Comparison of ENCODE assay signal across 9 mouse cellular contexts in genomic region chr7:24112156-24112856, GRCm38 (mm10). TPM values are rescaled to one million over a fixed set of nuclear protein-coding genes. Genes with fewer than 3 reads are reported as not detected.
DNase-seq lines count a peak whose midpoint lies in the region; ATAC-seq lines count a peak whose summit lies in the region.
"Had no signal": no experiment of that assay in that cellular context is flagged by ENCODE, and none has a peak within 500 bp of the region (broad histone marks: within the 10 kb centered on the region; RNA-seq: fewer than 3 reads in every experiment).

Gene Zfp112, plus strand, starts transcription at chr7:24112314.

- peak; percentile 85 for DNase-seq in adrenal gland, postnatal 10 days
- peak; percentile 78 for DNase-seq in embryo, embryonic 11.5 days (ENCODE audit: low read depth, low spot score)
- peak; percentile 87 for DNase-seq in gastrocnemius, postnatal 25 days
- peak; percentile 83 to 84 for DNase-seq in left cerebral cortex, adult 9 months (ENCODE audit: low spot score in 2 of 2)
- DNase-seq in right cerebral cortex, postnatal 25 days, result peak; percentile 84
- no peak for DNase-seq in spleen, adult 18-20 months

- H3K4me3 ChIP-seq in intestine, embryonic 15.5 days (replicated peaks), result peak within 1 kb of the TSS; percentile 65

- peak within 1 kb of the TSS; percentile 81 for H3K27ac ChIP-seq in intestine, embryonic 15.5 days
- H3K27ac ChIP-seq: macrophage had no signal

- H3K36me3 ChIP-seq in intestine, embryonic 15.5 days, result peaks cover 10% of the 10 kb centered on the region

- WGBS in intestine, embryonic 15.5 days, result 1% methylated on average over 23 of the region's 23 CpGs

- H3K4me1 ChIP-seq in intestine, embryonic 15.5 days (replicated peaks), result no peaks in the 10 kb centered on the region

- no peaks in the 10 kb centered on the region for H3K27me3 ChIP-seq in intestine, embryonic 15.5 days (replicated peaks)

- peak; percentile 98 for ATAC-seq in intestine, embryonic 15.5 days
- peak; percentile 21; the same call in 1 of the 2 replicates for ATAC-seq in megakaryocyte, adult 5-6 weeks (ENCODE audit: poor library complexity, severe bottlenecking)

- H3K9me3 ChIP-seq in intestine, embryonic 15.5 days, result 0 out of 2 replicates have a peak, but pooled peaks cover 9% of the 10 kb centered on the region

- peak within 1 kb of the TSS; percentile 66 for H3K4me2 ChIP-seq in intestine, embryonic 15.5 days (replicated peaks)

- H3K9ac ChIP-seq in intestine, embryonic 15.5 days, result peak within 1 kb of the TSS; percentile 75

RNA-seq across cellular contexts. Expression of gene Zfp112, which starts in this region (rescaled TPM):
- 1 to 10 TPM; 2.3 to 4.8 TPM for total RNA-seq in adrenal gland, postnatal 10 days (2021)
- 1 to 10 TPM; 4.9 TPM for total RNA-seq in gastrocnemius, postnatal 25 days (2021)
- 4.8 and 6.4 TPM in 2 replicates for polyA plus RNA-seq in intestine, embryonic 15.5 days (2015; fragmentation: Nextera tagmentation; extraction: Ambion mirVana)
- total RNA-seq in megakaryocyte, adult 5-6 weeks (2015), result 0.60 and 0.89 TPM in 2 replicates
- total RNA-seq in megakaryocyte, adult 5-6 weeks (2017), result 0.29 and 0.81 TPM in 2 replicates

Comparison
In these comparisons a context has a peak if more than half of its experiments do, and no peak if none do; other contexts are left out.
1. Peak in ATAC-seq in megakaryocyte, adult 5-6 weeks; RNA of the gene not detected or under 1 TPM.
2. DNase-seq: peak in adrenal gland, postnatal 10 days (single experiment), embryo, embryonic 11.5 days (single experiment), gastrocnemius, postnatal 25 days (single experiment), left cerebral cortex, adult 9 months (2 of 2) and right cerebral cortex, postnatal 25 days (single experiment); none in spleen, adult 18-20 months (0 of 2).